ENCODE assay signal across 8 mouse cellular contexts in genomic region chr6:126164781-126165180, GRCm38 (mm10). TPM values are rescaled to one million over a fixed set of nuclear protein-coding genes. Genes with fewer than 3 reads are reported as not detected.
DNase-seq lines count a peak whose midpoint lies in the region; ATAC-seq and TF ChIP-seq lines count a peak whose summit lies in the region.

No protein-coding gene starts in this region.

- peak overlapping the region; percentile 10 for H3K4me3 ChIP-seq in lung, adult 2 months (replicated peaks; ENCODE audit: extremely low read depth, low read depth, low read length)
- peak overlapping the region; percentile 61 for H3K4me3 ChIP-seq in embryonic facial prominence, embryonic 11.5 days (ENCODE audit: low read depth, low read length)
- H3K4me3 ChIP-seq in limb, embryonic 12.5 days (replicated peaks): peak overlapping the region; percentile 63

- peaks cover 3% of the 10 kb centered on the region for H3K4me1 ChIP-seq in lung, adult 2 months (ENCODE audit: control insufficient read depth, insufficient read depth, low read length)
- no peaks in the 10 kb centered on the region for H3K4me1 ChIP-seq in embryonic facial prominence, embryonic 11.5 days (ENCODE audit: control insufficient read depth, insufficient read depth, low read length)
- H3K4me1 ChIP-seq in limb, embryonic 12.5 days (replicated peaks): peaks cover 66% of the 10 kb centered on the region

- H3K9me3 ChIP-seq in embryonic facial prominence, embryonic 11.5 days (replicated peaks; ENCODE audit: control insufficient read depth, low read length): no peaks in the 10 kb centered on the region
- no peaks in the 10 kb centered on the region for H3K9me3 ChIP-seq in limb, embryonic 12.5 days

- TF ChIP-seq CTCF in lung, adult 2 months (IDR thresholded peaks at IDR 0.05; ENCODE audit: insufficient read depth, low read length): no peak

- no peaks in the 10 kb centered on the region for H3K27me3 ChIP-seq in embryonic facial prominence, embryonic 11.5 days (ENCODE audit: control insufficient read depth, insufficient read depth, low read length)
- H3K27me3 ChIP-seq in limb, embryonic 12.5 days: 0 out of 2 replicates have a peak, but pooled peaks cover 3% of the 10 kb centered on the region

- no peak for TF ChIP-seq POLR2A in lung, adult 2 months (IDR thresholded peaks at IDR 0.05; ENCODE audit: borderline replicate concordance, extremely low read depth, low read depth, low read length)

- 2% methylated on average over 27 of the region's 27 CpGs for WGBS in lung, adult 2 months
- WGBS in embryonic facial prominence, embryonic 11.5 days: 0% methylated on average over 27 of the region's 27 CpGs
- WGBS in limb, embryonic 12.5 days: 1% methylated on average over 27 of the region's 27 CpGs

- DNase-seq in lung, adult 2 months: no peak
- DNase-seq in lung, postnatal 4 days: no peak
- DNase-seq in embryonic facial prominence, embryonic 11.5 days (ENCODE audit: low spot score): peak; percentile 89
- DNase-seq in heart, postnatal 10 days: peak; percentile 38 to 57
- DNase-seq in retina, postnatal 1 day: peak; percentile 67
- DNase-seq in testis, postnatal 14 days (ENCODE audit: low spot score): no peak

- H3K36me3 ChIP-seq in embryonic facial prominence, embryonic 11.5 days (replicated peaks; ENCODE audit: control insufficient read depth, insufficient read depth, low read depth, low read length): no peaks in the 10 kb centered on the region
- H3K36me3 ChIP-seq in limb, embryonic 12.5 days: no peaks in the 10 kb centered on the region

- ATAC-seq in embryonic facial prominence, embryonic 11.5 days (replicated peaks; ENCODE audit: insufficient number of reproducible peaks, low FRiP score, low TSS enrichment, low read depth): 0 out of 2 replicates have a peak, but pooled peaks have one; percentile 4
- ATAC-seq in limb, embryonic 12.5 days (ENCODE audit: insufficient number of reproducible peaks, insufficient read depth, low FRiP score, low TSS enrichment, low read depth): no peak
- ATAC-seq in monocyte, adult 5-6 weeks (replicated peaks; ENCODE audit: insufficient number of reproducible peaks, low FRiP score, low TSS enrichment, poor library complexity, severe bottlenecking): no peak

- H3K27ac ChIP-seq in embryonic facial prominence, embryonic 11.5 days (replicated peaks; ENCODE audit: low read depth, low read length): peak overlapping the region; percentile 36; the same call in 1 of the 2 replicates
- peak overlapping the region; percentile 87 for H3K27ac ChIP-seq in limb, embryonic 12.5 days

- H3K9ac ChIP-seq in embryonic facial prominence, embryonic 11.5 days (replicated peaks; ENCODE audit: low read length): peak overlapping the region; percentile 63
- peak overlapping the region; percentile 75 for H3K9ac ChIP-seq in limb, embryonic 12.5 days (replicated peaks)

- intact Hi-C loops in heart, postnatal 10 days (cut with DNase I): loop anchor here (5.0 to 10.0 kb wide), 5 partner anchors 127 to 740 kb away; no protein-coding TSS in a partner anchor

- H3K4me2 ChIP-seq in embryonic facial prominence, embryonic 11.5 days (ENCODE audit: low read depth, low read length): peak overlapping the region; percentile 89
- H3K4me2 ChIP-seq in limb, embryonic 12.5 days: peak overlapping the region; percentile 92

RNA-seq across cellular contexts. Expression of gene Ntf3, which starts 1.9 kb away (rescaled TPM):
- polyA plus RNA-seq in lung, adult 2 months (2012; rRNA removed): 1.5 and 1.7 TPM in 2 replicates
- polyA plus RNA-seq in embryonic facial prominence, embryonic 11.5 days (2014; fragmentation: Nextera tagmentation; extraction: Ambion mirVana): 26.7 and 28.0 TPM in 2 replicates
- total RNA-seq in heart, postnatal 10 days (2021): 1 to 10 TPM; 3.7 to 4.3 TPM
- polyA plus RNA-seq in limb, embryonic 12.5 days (2016; fragmentation: Nextera tagmentation; extraction: Ambion mirVana): 27.6 and 29.5 TPM in 2 replicates
- not detected in 3 replicates for total RNA-seq in monocyte, adult 5-6 weeks (2017)

Comparison
In these comparisons a context has a peak if more than half of its experiments do, and no peak if none do; other contexts are left out.
1. DNase-seq: peak in embryonic facial prominence, embryonic 11.5 days (single experiment), heart, postnatal 10 days (2 of 2) and retina, postnatal 1 day (single experiment); none in lung, adult 2 months (single experiment), lung, postnatal 4 days (0 of 2) and testis, postnatal 14 days (single experiment).
2. H3K4me3 ChIP-seq: peak in every context shown above with its lines; median percentile 63 in limb, embryonic 12.5 days; 61 in embryonic facial prominence, embryonic 11.5 days; 10 in lung, adult 2 months.
3. RNA of gene Ntf3, which starts 1.9 kb away (polyA plus RNA-seq): 26.7 to 28.0 TPM in embryonic facial prominence, embryonic 11.5 days and 27.6 to 29.5 TPM in limb, embryonic 12.5 days; 1.5 to 1.7 TPM in lung, adult 2 months; every median in the first group is over 10 times any median in the second.